Mouse (Mus musculus) heart, postnatal 0 days (tissue): Measurements from ENCODE around the gene Lmo7.

Experiments
- CTCF ChIP-seq: IDR thresholded peaks from 2 replicates; pipeline ENCODE4 v1.5.1; 2016; ENCODE audit warnings: antibody characterized with exemption, control low read depth, low read depth
- EP300 ChIP-seq: IDR thresholded peaks from 2 replicates; pipeline ENCODE4 v1.6.1; 2016; ENCODE audit warnings: antibody characterized with exemption, low read depth

- TF ChIP-seq CTCF (peak; percentile 82), EP300 (no peak)
Measured at GRCm38 (mm10) chr14:101942971-101943370, 213.2 kb downstream of the Lmo7 start.
